Mouse (Mus musculus) lung, adult 18-20 months (tissue): Measurements from ENCODE around the gene Recql.
A peak's percentile ranks its signal among the peaks of the same experiment; 100 is the strongest.

ENCODE experiments used
- DNase-seq, 2 experiments: peaks; one replicate each; pipeline ENCODE4 v3.0.0; 2022; ENCODE audit warnings: mixed read lengths in 2 of 2

Recql gene

DNA sequence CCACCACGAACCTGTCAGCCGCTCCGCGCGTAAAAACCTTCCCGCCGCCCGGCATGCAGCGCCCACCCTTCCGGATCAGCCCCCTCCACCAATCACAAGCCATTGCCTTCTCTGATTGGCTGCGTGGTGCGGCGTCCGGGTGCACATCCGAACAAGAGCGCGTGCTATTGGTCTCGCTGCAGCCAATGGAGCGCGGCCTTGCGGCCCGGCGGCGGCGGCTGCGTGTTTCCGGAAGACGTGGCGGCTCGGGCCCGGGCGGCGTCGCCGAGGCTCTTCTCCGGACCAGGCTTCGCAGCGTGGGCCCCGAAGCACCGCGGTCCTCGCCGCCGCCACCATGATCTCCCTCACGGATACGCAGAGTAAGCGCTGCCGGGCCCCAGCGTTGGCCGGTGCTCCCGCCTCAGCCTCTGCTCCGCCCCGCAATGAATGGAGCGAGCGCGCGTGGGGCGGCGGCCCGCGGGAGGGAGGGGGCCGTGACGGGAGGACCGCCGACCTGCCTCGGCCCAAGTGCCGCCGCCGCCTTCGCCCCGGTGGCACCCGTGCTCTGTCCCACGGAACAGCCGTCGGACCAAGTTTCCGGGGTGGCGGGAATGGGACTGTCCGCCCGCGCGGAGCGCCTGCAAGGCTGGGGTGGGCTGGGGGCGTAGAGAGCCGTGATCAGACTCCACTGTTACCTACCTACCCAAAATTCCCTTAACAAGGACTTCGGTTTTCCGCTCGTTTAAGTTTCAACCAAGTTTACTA, at the start of gene Recql, which contains the start of gene Golt1b:
Recql (minus strand) TSS at position 77 of the 744 bp plus-strand sequence.
Golt1b (plus strand) TSS at position 211 of the 744 bp plus-strand sequence.
- peak; percentile 98 for DNase-seq

DNA sequence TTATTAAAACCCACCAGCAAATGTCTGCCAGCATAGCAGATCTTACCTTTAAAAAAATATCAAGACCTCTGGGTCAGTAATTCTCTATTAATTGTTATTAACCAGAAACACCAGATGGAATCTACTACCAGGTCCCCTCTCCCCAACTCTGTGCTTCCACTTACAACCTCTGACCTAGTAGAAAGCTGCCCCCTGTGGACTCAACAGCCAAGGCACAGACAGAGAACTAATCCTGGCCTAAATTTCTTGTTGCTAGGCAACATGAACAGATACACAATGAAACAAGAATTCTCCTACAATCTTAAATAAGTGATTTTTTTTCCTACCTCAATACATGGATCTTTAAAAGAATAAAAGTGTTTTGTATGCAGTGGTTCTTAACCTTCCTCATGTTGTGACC, 42.2 kb upstream of the Recql start:
- no peak for DNase-seq

DNA sequence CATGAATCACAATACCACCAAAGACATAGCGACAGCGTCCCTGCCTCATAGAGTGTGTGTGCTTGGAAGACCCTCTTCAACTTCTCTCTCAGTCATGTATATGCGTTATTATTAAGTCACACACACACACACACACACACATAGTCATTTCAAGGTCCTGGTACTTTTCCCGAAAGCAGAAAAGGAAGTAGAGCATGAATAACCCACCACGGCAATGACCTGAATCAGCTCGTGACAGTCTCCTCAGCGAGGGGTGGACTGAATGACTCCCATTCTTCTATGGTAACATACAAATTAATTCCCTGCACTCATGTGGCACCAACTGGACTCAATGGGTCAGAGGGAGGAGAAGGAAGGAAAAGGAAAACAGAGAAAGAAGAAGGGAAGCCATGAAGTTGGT, 38.1 kb upstream of the Recql start:
- DNase-seq: no peak

DNA sequence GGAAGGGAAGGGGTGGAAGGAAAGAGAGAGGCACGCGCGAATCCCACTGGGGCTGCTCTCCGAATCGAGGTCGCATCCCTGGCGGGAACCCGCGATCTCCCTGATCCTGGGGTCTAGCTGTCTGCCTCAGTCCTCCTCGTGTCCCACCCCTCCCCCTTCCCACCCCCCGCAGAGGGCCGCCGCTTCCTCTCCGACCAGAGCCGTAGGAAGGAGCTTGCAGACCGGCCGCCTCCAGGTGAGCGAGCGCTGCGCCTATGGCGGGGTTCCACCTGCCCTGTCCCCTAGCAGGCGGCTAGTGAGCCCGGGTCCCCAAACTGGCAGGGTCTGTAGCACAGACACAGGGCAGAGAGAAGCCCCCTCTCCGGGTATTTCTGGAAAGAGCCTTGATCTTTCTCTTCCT, 27.7 kb upstream of the Recql start:
- no peak for DNase-seq

DNA sequence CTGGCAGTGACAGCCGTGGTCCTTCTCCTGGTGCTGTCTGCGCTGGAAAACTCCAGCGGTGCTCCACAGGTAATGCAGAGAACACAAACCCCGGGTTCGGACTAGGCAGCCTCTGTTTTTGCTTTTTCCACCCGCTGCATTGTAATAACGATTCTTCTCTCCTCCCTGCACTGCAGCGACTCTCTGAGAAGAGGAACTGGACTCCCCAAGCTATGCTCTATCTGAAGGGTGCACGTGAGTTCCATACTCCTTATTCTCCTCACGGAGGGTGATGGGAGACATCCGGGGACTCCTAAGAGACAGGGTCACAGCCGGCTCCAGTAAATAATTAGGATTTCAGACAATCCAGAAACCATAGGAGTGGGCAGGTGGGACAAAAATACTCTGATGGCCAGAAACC, 27.0 kb upstream of the Recql start:
- no peak for DNase-seq

DNA sequence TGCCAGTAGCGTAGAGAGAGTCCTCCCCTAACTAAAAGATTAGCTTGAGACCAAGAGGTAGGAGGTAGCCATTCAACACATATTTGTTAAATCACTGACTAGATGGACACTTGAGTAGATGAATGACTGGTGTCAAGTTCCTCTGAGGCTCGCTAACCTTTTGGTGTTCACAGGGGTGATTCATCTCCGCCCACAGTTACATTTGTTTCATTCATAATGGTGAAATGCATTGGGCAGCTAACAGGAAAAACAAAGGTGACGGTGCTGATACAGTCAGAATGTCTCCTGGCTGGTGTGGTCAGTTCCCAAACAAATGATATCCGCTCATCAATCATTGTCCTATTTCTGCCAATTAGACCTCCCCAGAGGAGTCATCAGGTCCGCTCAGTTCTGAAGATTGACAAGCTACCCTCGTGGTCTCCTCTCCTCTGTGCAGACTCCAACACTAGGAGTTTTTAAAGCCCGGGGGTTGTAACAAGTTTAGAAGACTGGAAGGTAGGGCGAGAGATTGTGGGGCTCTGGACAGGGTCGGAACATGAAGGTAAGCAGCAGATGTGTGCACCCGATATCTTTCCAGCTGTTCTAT, 26.1 kb upstream of the Recql start, which contains the start of gene Spx:
Spx (plus strand) TSS at position 536 of the 586 bp plus-strand sequence.
- DNase-seq: no peak

DNA sequence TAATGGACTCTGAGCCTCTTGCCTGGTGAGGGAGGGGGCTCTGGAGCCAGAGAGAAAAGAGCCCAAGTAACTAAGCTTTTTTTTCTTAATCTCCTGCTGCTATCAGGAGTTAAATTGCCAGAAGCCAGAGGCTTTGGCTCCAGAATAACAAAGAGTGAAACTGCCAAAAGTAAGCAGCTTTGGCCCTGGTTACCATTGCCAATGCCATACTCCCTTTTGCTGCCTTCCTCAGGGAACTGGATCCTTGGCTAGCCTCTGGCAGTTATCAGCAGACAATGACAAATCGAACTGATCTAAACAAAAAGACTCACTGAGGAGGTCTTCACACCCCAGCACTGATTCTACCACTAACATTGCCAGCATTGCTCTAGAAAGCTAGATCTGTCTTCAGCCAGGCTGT, 24.3 kb upstream of the Recql start:
- DNase-seq: no peak

DNA sequence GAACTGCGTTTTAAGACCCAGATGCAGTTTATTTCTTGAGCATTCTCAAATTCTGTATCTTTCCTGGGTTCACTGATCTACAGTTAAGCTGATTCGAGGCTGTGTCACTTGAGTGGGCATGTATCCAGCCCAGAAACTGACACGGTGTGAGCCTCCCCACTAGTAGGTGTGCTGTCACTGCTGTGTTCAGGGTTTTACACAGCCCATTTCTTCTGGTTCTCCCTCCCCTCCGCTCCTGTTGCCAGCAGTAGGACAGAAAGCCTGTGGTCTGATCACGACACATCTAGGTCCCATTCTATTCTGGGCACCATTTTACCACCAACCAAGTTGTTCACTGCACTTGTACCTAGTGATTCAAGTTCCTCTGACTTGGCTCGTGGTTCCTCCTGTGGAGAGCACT, 8.9 kb upstream of the Recql start:
- no peak for DNase-seq

DNA sequence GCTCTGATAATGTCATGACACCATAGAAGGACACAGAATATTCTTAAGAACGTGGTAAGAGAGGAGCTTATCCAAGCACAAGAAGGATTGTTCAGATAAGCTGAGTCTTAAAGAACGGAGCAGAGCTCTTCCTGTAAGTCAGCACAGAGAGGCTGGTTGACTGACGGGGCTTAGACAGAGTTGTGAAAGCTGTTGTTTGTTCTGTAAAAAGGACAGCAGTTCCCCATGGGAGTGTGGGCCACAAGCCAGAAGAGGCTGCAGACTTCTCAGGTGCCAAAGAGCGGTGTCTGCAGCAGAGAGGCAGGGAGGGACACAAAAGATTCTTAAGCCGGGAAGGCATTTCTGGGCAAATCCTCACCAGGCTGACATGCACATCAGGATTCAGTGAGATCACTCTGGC, 7.8 kb upstream of the Recql start:
- no peak for DNase-seq

DNA sequence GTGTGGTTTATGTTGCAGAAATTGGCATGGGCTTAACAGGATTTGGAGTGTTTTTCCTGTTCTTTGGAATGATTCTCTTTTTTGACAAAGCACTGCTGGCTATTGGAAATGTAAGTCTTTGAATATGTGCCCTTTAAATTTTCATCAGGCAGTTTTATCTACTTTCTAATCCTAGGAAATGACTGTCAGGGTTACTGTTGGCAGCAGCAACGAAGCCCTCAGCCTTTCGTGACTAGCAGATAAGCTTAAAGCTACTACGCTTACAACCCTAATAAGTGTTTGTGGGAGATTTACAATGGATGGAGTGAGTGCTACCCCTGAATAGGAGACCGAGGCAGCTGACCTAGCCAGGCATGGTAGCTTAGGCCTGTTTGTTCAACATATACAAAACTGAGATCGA, 5.4 kb upstream of the Recql start:
- DNase-seq: no peak

DNA sequence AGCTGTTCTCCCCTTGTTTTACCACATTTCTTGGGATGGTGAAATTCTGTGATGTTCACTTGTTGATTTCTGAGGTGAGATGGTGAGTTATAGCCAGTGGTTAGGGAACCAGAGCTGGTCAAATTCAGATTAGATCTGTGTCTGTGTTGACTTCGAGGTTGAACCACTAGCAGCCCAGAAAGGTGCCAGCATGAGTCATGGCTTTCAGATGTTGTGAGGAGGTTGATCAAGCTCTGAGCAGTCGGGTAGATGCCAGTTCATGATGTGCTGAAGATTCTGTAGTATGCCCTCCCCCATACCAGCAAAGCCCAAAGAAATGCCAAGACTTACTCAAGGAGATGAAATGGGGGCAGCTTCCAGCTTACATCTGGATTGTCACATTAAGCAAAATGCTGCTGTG, 2.2 kb upstream of the Recql start:
- no peak for DNase-seq

DNA sequence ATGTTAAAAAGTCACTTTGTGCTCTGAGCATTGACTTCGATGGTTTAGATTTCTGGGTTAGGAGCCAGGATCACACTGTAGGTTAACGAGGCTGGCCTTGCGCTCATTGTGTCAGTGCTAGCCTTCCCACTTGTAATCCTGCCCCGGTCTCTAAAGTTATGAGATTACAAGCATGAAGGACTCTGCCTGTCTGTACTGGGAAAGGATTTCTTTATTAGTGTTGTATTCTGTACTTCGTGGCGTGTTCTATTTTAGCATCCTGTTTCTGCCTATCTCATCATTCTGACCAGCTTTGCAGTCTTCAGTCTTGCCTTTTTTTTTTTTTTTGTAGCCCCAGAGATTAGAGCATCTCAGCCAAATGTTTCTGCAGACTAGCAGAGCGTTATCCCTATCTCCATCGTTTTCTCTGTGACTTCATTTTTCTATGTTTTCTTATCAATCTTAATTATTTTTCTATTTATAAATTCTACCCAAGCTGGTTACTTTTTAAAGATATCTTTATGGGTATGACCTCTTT, 926 bp upstream of the Recql start:
- DNase-seq: no peak

DNA sequence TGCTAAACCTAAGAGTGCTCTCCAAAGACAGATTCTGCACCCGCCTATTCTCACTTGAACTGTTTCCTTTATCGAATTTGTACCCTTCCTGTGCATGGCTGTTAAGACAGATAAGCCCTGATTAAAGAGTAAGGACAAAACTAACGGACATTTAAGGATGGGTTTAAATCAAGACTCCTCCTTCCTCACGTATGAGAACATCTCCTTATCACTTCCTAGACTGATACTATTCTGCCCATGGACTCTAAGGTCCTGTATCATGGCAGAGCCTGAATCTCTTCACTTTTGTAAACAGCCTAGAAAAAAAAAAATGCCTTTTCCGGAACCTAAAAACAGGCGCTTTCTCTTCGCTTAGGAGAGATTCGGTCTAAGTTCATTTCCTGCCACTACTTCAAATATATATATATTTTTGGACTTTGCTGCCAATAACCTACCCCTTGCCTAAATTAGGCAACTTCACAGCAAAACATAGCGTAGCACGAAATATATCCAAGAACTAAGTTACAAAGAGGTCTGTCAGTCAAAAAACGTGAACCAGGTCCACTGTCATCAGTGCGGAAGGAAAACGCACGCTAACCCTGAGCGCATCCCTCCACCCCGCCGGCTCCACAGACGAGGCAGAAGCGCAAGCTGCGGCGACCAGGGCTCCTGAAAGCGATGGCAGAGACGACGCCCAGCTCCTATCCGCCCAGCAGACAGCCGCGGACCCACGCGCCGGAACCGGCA, 439 bp downstream of the Recql start:
- DNase-seq: no peak

DNA sequence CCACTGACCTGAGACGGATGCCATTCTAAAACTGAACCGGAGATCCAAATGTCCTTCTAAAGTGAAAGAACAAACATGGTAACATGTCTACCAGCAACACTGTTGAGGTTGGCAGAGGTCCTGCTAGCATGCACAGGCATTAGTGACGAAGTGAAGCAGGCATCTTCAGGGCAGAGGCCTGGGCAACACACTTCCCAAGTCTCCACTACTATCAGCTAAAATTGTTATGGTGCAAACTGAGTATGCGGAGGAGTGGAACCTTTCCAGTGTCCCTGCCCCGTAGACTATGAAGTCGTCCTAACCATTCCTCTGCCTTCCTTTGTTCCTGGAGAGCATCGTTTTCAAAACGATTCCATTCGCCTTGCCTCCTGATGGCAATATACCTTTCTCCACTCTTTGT, 2.4 kb downstream of the Recql start:
- DNase-seq: no peak

DNA sequence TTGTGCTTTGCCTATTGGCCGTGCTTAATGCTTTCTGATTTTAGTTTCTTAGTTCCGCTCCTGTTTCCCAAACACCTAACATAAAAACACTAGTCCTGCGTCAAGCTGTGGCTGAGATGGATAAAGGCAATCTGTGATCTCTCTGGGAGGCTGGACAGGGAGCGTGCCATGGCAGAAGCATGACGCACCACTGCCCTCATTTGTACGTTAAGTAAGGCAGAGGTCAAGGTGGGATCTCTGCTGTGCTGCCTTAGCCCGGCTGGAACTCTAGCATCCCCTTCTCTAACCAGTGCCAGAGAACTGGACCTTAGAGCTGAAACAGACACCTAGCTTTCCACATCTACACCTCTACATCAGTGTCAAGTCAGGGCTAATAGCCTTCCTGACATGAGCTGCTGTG, 5.3 kb downstream of the Recql start:
- no peak for DNase-seq

DNA sequence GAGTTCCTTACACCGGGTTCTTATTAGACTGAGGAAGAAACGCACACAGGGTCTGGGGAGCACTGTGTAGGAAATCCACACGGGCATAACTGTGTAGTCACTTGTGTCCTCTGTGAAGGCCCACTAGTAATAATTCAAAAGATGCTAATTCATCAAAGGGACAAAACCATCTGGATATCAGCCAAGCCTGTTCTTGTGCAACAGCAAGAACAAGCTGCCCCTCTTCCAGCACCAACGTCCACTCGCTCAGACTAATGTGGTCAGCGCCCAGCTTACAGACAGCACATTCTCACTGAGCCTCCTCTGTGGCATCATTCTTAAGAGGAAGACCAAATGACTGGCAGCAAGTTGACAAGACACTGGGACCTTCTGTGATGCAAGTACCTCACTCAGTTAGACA, 6.9 kb downstream of the Recql start:
- no peak for DNase-seq

DNA sequence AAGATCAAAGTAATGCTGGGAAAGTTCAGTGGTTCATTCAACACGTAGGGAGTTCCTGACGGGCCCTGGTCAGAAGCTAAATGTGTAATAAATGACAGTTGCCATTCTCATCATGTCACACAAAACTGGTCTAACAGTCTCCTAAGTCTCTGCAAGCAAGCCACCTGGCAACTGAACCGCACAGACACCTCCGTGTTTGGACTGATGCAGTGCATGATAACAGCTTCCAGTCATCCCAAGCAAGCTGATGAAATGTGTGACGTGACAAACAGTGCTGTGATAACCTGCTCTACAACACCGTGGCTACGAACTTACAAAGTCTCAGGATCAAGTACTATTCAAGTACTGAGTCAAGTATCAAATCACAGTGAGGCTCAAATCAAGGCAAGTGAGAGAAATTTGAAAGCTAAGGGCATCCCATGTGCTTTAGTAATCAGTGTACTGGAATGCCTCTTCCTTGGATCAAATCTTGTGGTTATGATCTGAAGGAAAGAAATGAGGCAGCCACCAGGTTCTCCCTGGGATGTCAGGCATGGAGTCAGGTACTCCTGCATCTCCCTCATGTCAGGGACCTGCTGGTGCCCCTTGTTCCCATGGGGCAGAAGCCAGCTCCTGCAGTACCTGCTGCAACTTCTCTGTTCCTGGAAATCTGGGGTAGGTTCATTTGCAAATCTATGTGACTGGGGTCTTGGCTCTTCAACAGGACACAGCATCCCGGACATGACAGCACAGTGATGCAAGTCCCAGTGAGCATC, 8.1 kb downstream of the Recql start:
- no peak for DNase-seq

DNA sequence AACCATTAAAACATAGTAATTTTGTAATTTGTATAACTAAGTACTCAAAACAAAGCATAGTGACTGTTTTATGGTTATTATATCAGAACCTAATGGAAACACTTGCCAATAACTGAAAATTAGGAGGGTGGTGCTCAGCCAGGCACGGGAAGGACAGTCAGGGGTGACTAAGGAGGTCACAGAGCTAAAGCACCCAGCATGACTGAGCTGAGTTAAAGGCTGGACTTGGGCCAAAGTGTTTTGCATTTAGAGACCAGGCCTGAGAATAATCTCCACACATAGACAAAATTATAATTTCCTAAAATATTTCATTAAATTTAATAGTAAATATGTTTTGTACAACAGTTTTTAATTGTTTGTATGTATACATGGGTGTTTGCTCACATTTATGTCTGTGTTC, 9.8 kb downstream of the Recql start:
- DNase-seq: no peak

DNA sequence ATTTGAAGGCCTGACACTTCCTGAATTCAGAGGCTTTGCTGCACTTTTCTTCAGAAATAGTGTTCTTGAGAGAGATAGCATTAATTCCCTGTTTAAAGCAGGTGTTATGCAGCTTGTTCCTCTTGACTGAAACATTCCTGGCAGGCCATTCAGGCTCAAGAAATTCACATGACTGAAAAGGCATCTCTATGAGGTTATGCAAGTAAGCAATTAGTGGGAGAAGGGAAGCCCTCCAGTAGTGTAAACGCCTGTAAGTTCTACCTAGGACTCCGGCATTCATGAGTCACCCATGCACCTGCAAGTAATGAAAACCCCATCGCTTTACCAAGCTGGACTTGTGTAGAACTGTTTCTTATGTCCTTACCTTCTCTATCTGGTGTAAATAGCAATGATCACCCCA, 17.3 kb downstream of the Recql start:
- DNase-seq: peak; percentile 28 to 53

DNA sequence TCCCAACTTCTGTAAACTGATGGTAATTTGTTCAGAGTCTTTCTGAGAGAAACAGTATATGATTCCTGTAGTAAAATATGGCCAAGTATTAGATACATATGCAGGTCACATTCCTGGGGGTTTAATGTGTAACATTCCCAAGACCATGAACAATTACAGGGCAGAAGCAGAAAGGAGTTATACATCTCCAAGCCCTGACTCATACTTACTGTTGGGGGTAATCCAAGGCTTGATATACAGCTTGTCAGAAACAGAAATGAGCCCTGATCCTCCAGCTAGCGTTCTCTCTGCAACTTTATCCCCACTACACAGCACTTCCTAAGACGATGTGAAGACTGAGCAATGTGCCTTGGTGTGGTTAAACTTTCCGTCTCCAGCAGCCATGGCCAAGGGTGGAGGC, 19.3 kb downstream of the Recql start:
- no peak for DNase-seq

DNA sequence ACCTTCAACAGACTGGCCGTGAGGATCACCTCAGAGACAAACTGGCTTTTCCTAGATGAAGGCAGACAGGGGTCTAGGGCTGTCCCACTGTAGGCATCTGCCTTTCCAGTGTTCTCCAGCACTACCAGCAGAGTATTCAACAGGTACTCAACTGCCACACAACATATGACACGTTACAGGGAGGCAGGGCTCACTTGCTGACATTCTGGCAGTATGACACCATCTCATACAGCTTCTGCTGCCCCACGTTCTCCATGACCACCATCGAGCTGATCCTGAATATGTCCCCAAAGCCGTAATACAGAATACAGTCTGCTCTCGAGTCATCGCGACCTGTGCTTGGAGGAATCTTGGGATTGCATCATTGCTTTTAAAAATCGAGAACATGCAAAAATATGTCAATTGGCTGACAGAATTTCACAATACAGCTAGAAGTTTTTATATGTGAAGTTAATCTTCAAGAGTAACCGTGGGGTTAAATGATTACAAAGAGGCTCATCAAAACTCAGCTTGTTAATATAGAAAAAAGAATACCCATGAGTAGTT, 20.3 kb downstream of the Recql start:
- DNase-seq: no peak

DNA sequence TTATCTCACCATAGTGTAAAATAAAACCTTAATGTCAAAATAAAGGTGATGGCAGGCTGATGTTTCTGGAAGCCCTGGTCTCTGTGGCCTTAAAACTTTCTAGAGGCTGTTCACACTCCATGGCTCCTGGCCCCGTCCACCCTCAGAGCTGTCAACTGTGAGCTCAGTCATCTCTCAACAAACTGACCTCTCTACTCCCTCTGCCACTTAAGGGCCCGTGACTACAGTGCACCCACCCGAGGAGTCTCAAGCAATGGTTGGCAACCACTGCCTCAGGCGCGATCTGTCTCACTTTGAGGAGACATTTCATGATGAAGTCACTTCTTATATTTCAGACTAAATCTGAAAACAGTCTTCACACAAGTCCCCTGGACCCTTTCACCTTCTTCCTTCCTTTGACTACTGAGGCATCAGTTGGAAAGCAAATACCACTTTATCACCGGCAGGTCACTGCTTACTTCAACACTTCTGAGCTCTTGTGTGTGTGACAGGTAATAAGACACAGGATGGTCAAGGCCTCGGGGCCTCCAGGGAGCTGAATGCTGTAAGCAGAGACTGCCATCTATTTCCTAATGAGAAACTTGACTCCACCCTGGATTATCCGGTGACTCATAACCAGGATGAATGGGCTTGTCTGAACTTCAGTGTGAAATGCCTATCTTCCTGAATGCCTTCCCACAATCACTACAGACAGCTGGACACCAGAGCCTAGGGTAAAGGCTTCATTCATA, 21.0 kb downstream of the Recql start:
- no peak for DNase-seq
